Mouse (Mus musculus) G1E (cell line): ENCODE results near the gene Adamts10.

Experiments used
- CTCF ChIP-seq: IDR thresholded peaks from 2 replicates; pipeline ENCODE4 v1.5.1; 2012; ENCODE audit warnings: low read depth, low read length, inconsistent platforms, mixed read lengths
- GATA1 ChIP-seq: IDR thresholded peaks from 2 replicates; pipeline ENCODE4 v1.6.1; 2012; ENCODE audit warnings: borderline replicate concordance, low read length, inconsistent platforms, mixed read lengths

GRCm38 (mm10) chr17:33508386-33508785, 15.6 kb upstream of the Adamts10 start:
- TF ChIP-seq CTCF, result no peak
- TF ChIP-seq GATA1, result no peak
